In genomic region chr11:59346166-59346910, GRCm38 (mm10) we compare ENCODE assay signal across 11 mouse cellular contexts. TPM values are rescaled to one million over a fixed set of nuclear protein-coding genes. Genes with fewer than 3 reads are reported as not detected.
DNase-seq lines count a peak whose midpoint lies in the region; ATAC-seq and TF ChIP-seq lines count a peak whose summit lies in the region.
"Had no signal": no experiment of that assay in that cellular context is flagged by ENCODE, and none has a peak within 500 bp of the region (broad histone marks: within the 10 kb centered on the region; RNA-seq: fewer than 3 reads in every experiment).

No protein-coding gene starts in this region.

- H3K27ac ChIP-seq in stomach, embryonic 15.5 days, result peak overlapping the region; percentile 67

- no peaks in the 10 kb centered on the region for H3K4me1 ChIP-seq in lung, adult 2 months (ENCODE audit: control insufficient read depth, insufficient read depth, low read length)
- peaks cover 5% of the 10 kb centered on the region; the same call in 1 of the 2 replicates for H3K4me1 ChIP-seq in stomach, embryonic 15.5 days

- DNase-seq in lung, adult 18-20 months, result peak; percentile 55 to 64
- DNase-seq in lung, adult 2 months, result no peak
- DNase-seq in gastrocnemius, postnatal 10 days, result peak; percentile 61
- peak; percentile 79 for DNase-seq in heart, postnatal 4 days
- DNase-seq in right cerebral cortex, postnatal 10 days (ENCODE audit: low spot score in 2 of 2), result no peak
- DNase-seq in c-Kit-positive CD71-positive TER-119-positive erythroid progenitor cells, embryonic 14.5 days (ENCODE audit: low spot score), result no peak
- DNase-seq in layer of hippocampus, postnatal 14 days (ENCODE audit: low spot score in 2 of 2), result no peak
- DNase-seq: layer of hippocampus, postnatal 36 days had no signal

- peak; percentile 72; the same call in 1 of the 2 replicates for ATAC-seq in stomach, embryonic 15.5 days (ENCODE audit: insufficient read depth, low FRiP score, low read depth)
- ATAC-seq: forebrain, embryonic 16.5 days had no signal

- TF ChIP-seq CTCF in lung, adult 2 months (IDR thresholded peaks at IDR 0.05; ENCODE audit: insufficient read depth, low read length), result no peak

- H3K27me3 ChIP-seq in stomach, embryonic 15.5 days (replicated peaks), result no peaks in the 10 kb centered on the region

- no peaks in the 10 kb centered on the region for H3K9me3 ChIP-seq in stomach, embryonic 15.5 days

- no peak overlapping the region for H3K4me2 ChIP-seq in stomach, embryonic 15.5 days
- H3K4me2 ChIP-seq: midbrain, embryonic 11.5 days had no signal

- no peak overlapping the region for H3K9ac ChIP-seq in stomach, embryonic 15.5 days

- no peak overlapping the region for H3K4me3 ChIP-seq in lung, adult 2 months (replicated peaks; ENCODE audit: extremely low read depth, low read depth, low read length)
- no peak overlapping the region for H3K4me3 ChIP-seq in stomach, embryonic 15.5 days (replicated peaks)

- no peak for TF ChIP-seq POLR2A in lung, adult 2 months (IDR thresholded peaks at IDR 0.05; ENCODE audit: borderline replicate concordance, extremely low read depth, low read depth, low read length)

- H3K36me3 ChIP-seq in stomach, embryonic 15.5 days, result no peaks in the 10 kb centered on the region

- WGBS in lung, adult 2 months, result 47% methylated on average over 11 of the region's 11 CpGs
- 54% methylated on average over 11 of the region's 11 CpGs for WGBS in stomach, embryonic 15.5 days

RNA-seq across cellular contexts. Expression of gene Prss38, which starts 29.1 kb away (rescaled TPM):
- polyA plus RNA-seq in lung, adult 2 months (2012; rRNA removed), result not detected in 2 replicates
- total RNA-seq in gastrocnemius, postnatal 10 days (2021), result not detected
- not detected for total RNA-seq in heart, postnatal 4 days (2021)
- 0.10 TPM in 1 of 2 replicates, not detected in the other for polyA plus RNA-seq in stomach, embryonic 15.5 days (2015; fragmentation: Nextera tagmentation; extraction: Ambion mirVana)
- total RNA-seq in layer of hippocampus, postnatal 14 days (2021), result under 1 TPM in 1 of 2 experiments, not detected in 1; 0.25 TPM
- total RNA-seq: layer of hippocampus, postnatal 36 days had no signal
- polyA plus RNA-seq: forebrain, embryonic 16.5 days; midbrain, embryonic 11.5 days had no signal

RNA-seq across cellular contexts. Expression of gene Wnt9a, which starts 39.6 kb away (rescaled TPM):
- polyA plus RNA-seq in lung, adult 2 months (2012; rRNA removed), result 6.9 and 7.8 TPM in 2 replicates
- total RNA-seq in gastrocnemius, postnatal 10 days (2021), result 10 to 100 TPM; 11.1 to 11.8 TPM
- total RNA-seq in heart, postnatal 4 days (2021), result 1 to 10 TPM; 5.6 to 5.7 TPM
- polyA plus RNA-seq in stomach, embryonic 15.5 days (2015; fragmentation: Nextera tagmentation; extraction: Ambion mirVana), result 4.9 and 5.3 TPM in 2 replicates
- total RNA-seq in layer of hippocampus, postnatal 14 days (2021), result 1 to 10 TPM; 3.7 to 4.1 TPM

RNA-seq across cellular contexts. Expression of gene Wnt3a, which starts 55.8 kb away (rescaled TPM):
- polyA plus RNA-seq in lung, adult 2 months (2012; rRNA removed), result 9.4 and 15.4 TPM in 2 replicates
- total RNA-seq in gastrocnemius, postnatal 10 days (2021), result not detected
- total RNA-seq in heart, postnatal 4 days (2021), result not detected
- 0.15 and 0.23 TPM in 2 replicates for polyA plus RNA-seq in stomach, embryonic 15.5 days (2015; fragmentation: Nextera tagmentation; extraction: Ambion mirVana)
- total RNA-seq in layer of hippocampus, postnatal 14 days (2021), result not detected
- total RNA-seq: layer of hippocampus, postnatal 36 days had no signal

Comparison
In these comparisons a context has a peak if more than half of its experiments do, and no peak if none do; other contexts are left out.
1. DNase-seq: peak in lung, adult 18-20 months (2 of 2), gastrocnemius, postnatal 10 days (single experiment) and heart, postnatal 4 days (single experiment); none in lung, adult 2 months (single experiment), right cerebral cortex, postnatal 10 days (0 of 2), c-Kit-positive CD71-positive TER-119-positive erythroid progenitor cells, embryonic 14.5 days (single experiment) and layer of hippocampus, postnatal 14 days (0 of 2).